Mouse (Mus musculus) myocyte (in vitro differentiated cells): ENCODE measurements around the gene Catsperd. TPM values are rescaled to one million over a fixed set of nuclear protein-coding genes. Genes with fewer than 3 reads are reported as not detected.

Experiments
- H3K27me3 ChIP-seq: one replicate; pipeline ENCODE4 v1.6.1; 2011; ENCODE audit not compliant: control insufficient read depth, insufficient read depth, insufficient read length
- H3K36me3 ChIP-seq: one replicate; pipeline ENCODE4 v1.6.1; 2011; ENCODE audit not compliant: control insufficient read depth, insufficient read depth
- H3K4me2 ChIP-seq: one replicate; pipeline ENCODE4 v1.6.1; 2011; ENCODE audit warnings: low read depth, control low read depth
- H3K4me3 ChIP-seq: one replicate; pipeline ENCODE4 v1.5.1; 2011; ENCODE audit warnings: mild to moderate bottlenecking, control low read depth, moderate library complexity
- H3K79me2 ChIP-seq: one replicate; pipeline ENCODE4 v1.6.1; 2011; ENCODE audit not compliant: control insufficient read depth, insufficient read depth
- H3ac ChIP-seq: one replicate; pipeline ENCODE4 v1.6.1; 2011; ENCODE audit not compliant: control insufficient read depth, insufficient read length
- CEBPB ChIP-seq: IDR thresholded peaks from 2 replicates; pipeline ENCODE4 v1.6.1; 2011; ENCODE audit warnings: mild to moderate bottlenecking, moderate library complexity; ENCODE audit not compliant: poor library complexity, insufficient read depth, severe bottlenecking
- E2F4 ChIP-seq: IDR thresholded peaks from one replicate; pipeline ENCODE4 v1.6.1; 2011; ENCODE audit warnings: mild to moderate bottlenecking, control low read depth, moderate library complexity; ENCODE audit not compliant: insufficient read depth
- MAX ChIP-seq: IDR thresholded peaks from one replicate; pipeline ENCODE4 v1.6.1; 2011; ENCODE audit warnings: low read depth, mild to moderate bottlenecking, control low read depth
- MYOD1 ChIP-seq, 3 experiments: IDR thresholded peaks; one replicate each; pipeline ENCODE4 v1.6.1; 2011; ENCODE audit warnings: control low read depth in 2 of 3, low read depth in 2 of 3, mild to moderate bottlenecking in 2 of 3, moderate library complexity in 1 of 3; ENCODE audit not compliant: insufficient read length in 2 of 3, control insufficient read depth in 1 of 3
- MYOG ChIP-seq, 3 experiments: IDR thresholded peaks; one replicate each; pipeline ENCODE4 v1.6.1; 2011; ENCODE audit warnings: control low read depth in 2 of 3, low read depth in 2 of 3, mild to moderate bottlenecking in 2 of 3; ENCODE audit not compliant: insufficient read length in 2 of 3, control insufficient read depth in 1 of 3, insufficient read depth in 1 of 3
- POLR2A ChIP-seq: IDR thresholded peaks from one replicate; pipeline ENCODE4 v1.6.1; 2011; ENCODE audit warnings: low read depth, mild to moderate bottlenecking, control low read depth, moderate library complexity; ENCODE audit not compliant: insufficient read length
- POLR2AphosphoS2 ChIP-seq: IDR thresholded peaks from one replicate; pipeline ENCODE4 v1.6.1; 2011; ENCODE audit warnings: low read depth, control low read depth; ENCODE audit not compliant: insufficient read length
- REST ChIP-seq: IDR thresholded peaks from one replicate; pipeline ENCODE4 v1.6.1; 2011; ENCODE audit warnings: mild to moderate bottlenecking, control low read depth, moderate library complexity; ENCODE audit not compliant: insufficient read depth, insufficient read length
- SRF ChIP-seq: IDR thresholded peaks from one replicate; pipeline ENCODE4 v1.6.1; 2011; ENCODE audit warnings: low read depth; ENCODE audit not compliant: control insufficient read depth, insufficient read length
- TCF12 ChIP-seq: IDR thresholded peaks from one replicate; pipeline ENCODE4 v1.6.1; 2011; ENCODE audit warnings: mild to moderate bottlenecking, control low read depth; ENCODE audit not compliant: poor library complexity, insufficient read depth, severe bottlenecking
- TCF3 ChIP-seq: IDR thresholded peaks from one replicate; pipeline ENCODE4 v1.6.1; 2011; ENCODE audit warnings: low read depth, control low read depth; ENCODE audit not compliant: insufficient read length
- USF1 ChIP-seq: IDR thresholded peaks from one replicate; pipeline ENCODE4 v1.6.1; 2011; ENCODE audit warnings: low read depth, mild to moderate bottlenecking, control low read depth, moderate library complexity
- polyA plus RNA-seq: library from polyadenylated mRNA; unstranded; fragments of >200 nt; fragmentation: generic; extraction: Trizol; gene quantifications from one replicate; pipeline ENCODE4 v1.2.1, GENCODE M21; 2012; ENCODE audit warnings: missing spikeins

Gene Catsperd
- 0.16 TPM for polyA plus RNA-seq

DNA sequence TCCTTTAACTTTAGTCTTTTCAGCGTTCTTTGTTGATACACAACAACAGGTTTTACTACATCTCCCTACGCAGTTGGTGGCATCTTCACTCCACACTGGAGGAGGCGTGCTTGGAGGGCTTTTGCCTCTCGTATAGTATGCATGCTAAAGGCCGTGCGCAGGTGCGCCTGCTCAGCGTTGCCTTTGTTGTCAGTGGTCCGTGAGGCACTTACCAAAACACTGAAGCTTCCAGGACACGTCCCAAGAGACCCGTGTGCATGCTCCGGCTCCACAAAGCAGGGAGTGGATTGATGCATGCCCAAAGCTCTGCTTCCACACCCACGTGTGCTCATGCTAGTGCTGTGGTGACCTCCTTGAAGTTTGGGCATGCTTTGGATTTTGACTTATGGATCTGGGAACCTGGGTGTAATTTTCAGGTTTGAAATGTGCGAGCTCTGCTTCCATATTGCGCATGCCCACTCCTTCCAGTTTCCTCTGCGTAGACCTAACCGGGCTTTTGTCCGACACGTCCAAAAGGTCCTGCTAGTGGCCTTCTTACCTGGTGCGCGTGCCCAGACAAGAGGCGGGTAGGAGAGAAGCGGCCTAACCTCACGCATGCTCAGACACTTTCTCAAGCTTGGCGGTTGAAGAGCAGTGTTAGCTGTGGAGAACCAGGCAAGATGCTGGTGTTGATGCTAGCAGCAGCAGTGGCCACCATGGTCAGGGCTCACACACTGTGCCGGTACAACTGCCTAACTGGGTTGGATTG is at the start of gene Catsperd:
Gene Catsperd, plus strand, starts transcription at position 614 of the 748 bp plus-strand sequence.
- peaks cover 9% of the 10 kb centered on the region for H3K27me3 ChIP-seq
- no peak for TF ChIP-seq SRF
- TF ChIP-seq USF1 = no peak
- no peak for TF ChIP-seq MYOD1 (IDR thresholded peaks at IDR 0.05; ENCODE audit: control insufficient read depth in 1 of 3, insufficient read length in 2 of 3, low read depth in 2 of 3)
- H3K4me2 ChIP-seq = peak within 1 kb of the TSS; percentile 94

GRCm38 (mm10) chr17:56583071-56583470 is 44.9 kb upstream of the Catsperd start:
- H3ac ChIP-seq = peak overlapping the region; percentile 85

More for the DNA sequence above, at the start of gene Catsperd:
- Histone ChIP-seq H3ac (peak within 1 kb of the TSS; percentile 94), H3K79me2 (peaks cover 34% of the 10 kb centered on the region), H3K36me3 (peaks cover 27% of the 10 kb centered on the region), H3K4me3 (peak within 1 kb of the TSS; percentile 93)

DNA sequence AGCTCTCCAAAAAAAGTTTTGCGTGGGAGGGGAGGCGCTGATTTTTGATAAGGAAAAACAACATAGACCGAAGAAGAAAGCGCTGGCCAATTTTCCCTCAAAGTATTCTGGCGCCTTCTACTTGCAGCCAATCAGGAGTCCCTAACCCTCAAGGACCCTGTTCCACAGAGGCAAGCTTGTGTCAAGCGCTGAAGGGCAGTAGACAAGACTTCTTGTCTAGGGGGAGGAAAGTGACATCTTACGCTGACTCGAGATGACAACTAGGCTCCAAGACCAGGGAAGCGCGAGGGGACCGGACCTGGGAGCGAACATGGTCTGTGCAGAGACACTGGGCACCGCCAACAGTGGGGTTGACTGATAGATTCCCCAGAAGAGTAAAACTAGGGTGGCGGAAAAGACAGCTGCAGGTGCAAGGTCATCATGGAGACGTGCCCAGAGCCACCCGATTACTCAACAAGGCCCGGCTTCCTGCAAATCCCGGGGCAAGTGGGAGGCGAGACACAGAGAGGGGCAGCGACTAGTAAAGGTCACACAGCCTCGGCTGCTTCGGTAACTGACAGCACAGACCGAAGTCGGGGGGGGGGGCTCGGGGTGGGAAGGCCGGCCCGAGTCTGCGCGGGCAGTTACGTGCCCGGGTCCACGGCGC is 44.2 kb upstream of the Catsperd start:
- Histone ChIP-seq H3K79me2 (peaks cover 89% of the 10 kb centered on the region), H3K27me3 (no peaks in the 10 kb centered on the region), H3ac (peak overlapping the region; percentile 85), H3K4me2 (peak overlapping the region; percentile 93), H3K36me3 (peaks cover 38% of the 10 kb centered on the region), H3K4me3 (peak overlapping the region; percentile 97)
- peak in 1 of 3 experiments; percentile 9 for TF ChIP-seq MYOG (IDR thresholded peaks at IDR 0.05; ENCODE audit: control insufficient read depth in 1 of 3, insufficient read depth in 1 of 3, insufficient read length in 2 of 3, low read depth in 2 of 3)
- 0 out of 2 replicates have a peak, but pooled peaks have one; percentile 23 for TF ChIP-seq CEBPB
- no peak for TF ChIP-seq E2F4

More at GRCm38 (mm10) chr17:56583071-56583470, 44.9 kb upstream of the Catsperd start:
- no peak for TF ChIP-seq POLR2A
- TF ChIP-seq TCF12 = no peak
- TF ChIP-seq MAX = no peak
- TF ChIP-seq SRF = no peak
- TF ChIP-seq MYOD1 (IDR thresholded peaks at IDR 0.05; ENCODE audit: control insufficient read depth in 1 of 3, insufficient read length in 2 of 3, low read depth in 2 of 3) = no peak
- TF ChIP-seq MYOG (IDR thresholded peaks at IDR 0.05; ENCODE audit: control insufficient read depth in 1 of 3, insufficient read depth in 1 of 3, insufficient read length in 2 of 3, low read depth in 2 of 3) = no peak
- no peak for TF ChIP-seq E2F4
- TF ChIP-seq USF1 = no peak
- TF ChIP-seq TCF3 = no peak
- no peak for TF ChIP-seq CEBPB
- TF ChIP-seq REST = no peak
- TF ChIP-seq POLR2AphosphoS2 = no peak
- H3K36me3 ChIP-seq = peaks cover 42% of the 10 kb centered on the region
- H3K4me3 ChIP-seq = peak overlapping the region; percentile 97
- H3K79me2 ChIP-seq = peaks cover 86% of the 10 kb centered on the region
- no peaks in the 10 kb centered on the region for H3K27me3 ChIP-seq
- peak overlapping the region; percentile 93 for H3K4me2 ChIP-seq

DNA sequence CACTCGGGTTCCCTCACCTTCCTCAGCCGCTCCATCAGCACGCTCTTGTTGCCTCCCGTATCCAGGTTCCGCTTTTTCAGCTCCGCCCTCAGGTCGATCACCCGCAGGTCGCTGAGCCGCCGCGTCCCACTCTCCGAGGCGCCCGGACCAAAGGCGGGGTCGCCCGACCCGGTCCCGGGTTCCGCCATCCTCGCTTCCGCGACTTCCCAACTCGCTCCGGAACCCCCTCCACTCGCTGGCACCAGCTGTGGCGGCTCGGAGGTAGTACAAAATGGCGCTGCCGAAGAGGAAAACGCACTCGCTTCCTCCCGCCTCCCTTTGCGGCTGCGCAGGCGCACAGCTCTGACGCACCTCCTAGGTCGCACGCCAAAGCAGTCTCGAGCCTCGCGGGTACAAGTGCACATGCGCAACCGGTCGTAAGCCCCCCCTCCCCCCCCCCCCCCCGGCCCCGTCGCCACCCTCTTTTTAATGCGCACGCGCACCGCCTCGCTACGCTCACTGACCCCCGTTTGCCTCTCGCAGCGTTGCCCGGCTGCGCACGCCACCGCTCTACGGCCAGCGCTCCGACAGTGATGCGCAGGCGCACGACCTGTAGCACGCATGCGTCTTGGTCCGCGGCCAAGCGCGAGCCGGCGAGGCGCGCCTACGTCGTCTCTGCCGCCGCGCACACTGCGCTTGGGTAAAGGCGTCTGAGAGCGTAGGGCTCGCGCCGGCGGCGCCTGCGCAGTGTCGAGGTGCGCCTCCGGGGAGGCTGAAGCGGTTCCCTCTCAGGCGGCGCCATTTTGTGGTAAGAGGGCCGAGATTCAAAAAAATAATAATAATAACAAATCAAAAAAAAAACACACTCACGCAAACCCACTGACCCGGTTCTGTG is 43.4 kb upstream of the Catsperd start, which contains the start of the genes Safb2 and Safb:
Gene Safb2, minus strand, starts transcription at position 329 of the 874 bp plus-strand sequence.
Gene Safb, plus strand, starts transcription at position 569 of the 874 bp plus-strand sequence.
- H3K27me3 ChIP-seq = no peaks in the 10 kb centered on the region
- peaks cover 89% of the 10 kb centered on the region for H3K79me2 ChIP-seq
- H3K36me3 ChIP-seq = peaks cover 37% of the 10 kb centered on the region
- H3K4me3 ChIP-seq = peak within 1 kb of the TSS; percentile 97
- TF ChIP-seq POLR2AphosphoS2 (peak; percentile 82), TCF12 (no peak), MYOD1 (IDR thresholded peaks at IDR 0.05; ENCODE audit: control insufficient read depth in 1 of 3, insufficient read length in 2 of 3, low read depth in 2 of 3) (peak in 1 of 3 experiments; percentile 32), E2F4 (no peak), REST (no peak), SRF (peak; percentile 67), MAX (no peak), TCF3 (no peak), CEBPB (no peak), USF1 (no peak), POLR2A (peak; percentile 75), MYOG (IDR thresholded peaks at IDR 0.05; ENCODE audit: control insufficient read depth in 1 of 3, insufficient read depth in 1 of 3, insufficient read length in 2 of 3, low read depth in 2 of 3) (peak in 2 of 3 experiments; percentile 14 to 27)
- H3K4me2 ChIP-seq = peak within 1 kb of the TSS; percentile 94
- H3ac ChIP-seq = peak within 1 kb of the TSS; percentile 85
